Mouse (Mus musculus) heart, embryonic 13.5 days (tissue): ENCODE measurements at regions not wholly inside any gene's neighbourhood (a gene's known extent, or its start where the extent isn't known, plus 50 kb on each side); places are given as distances from the start of the nearest gene placed in this dataset.

ENCODE experiments used
- ATAC-seq: fragments of 200-750 bp; cut with Nextera tagmentation; 2 replicates; pipeline ENCODE4 v1.8.0; 2017; ENCODE audit warnings: moderate TSS enrichment; ENCODE audit not compliant: insufficient number of reproducible peaks, low FRiP score, low TSS enrichment; ENCODE audit errors: extremely low read depth
- H3K27ac ChIP-seq: fragments of 300-500 bp; sonication (generic); replicated peaks from 2 replicates; pipeline ENCODE4 v1.5.1; 2015; ENCODE audit warnings: moderate library complexity, mild to moderate bottlenecking, inconsistent platforms
- H3K27me3 ChIP-seq: fragments of 300-500 bp; sonication (generic); replicated peaks from 2 replicates; pipeline ENCODE4 v1.6.1; 2015; ENCODE audit warnings: mild to moderate bottlenecking, inconsistent platforms
- H3K36me3 ChIP-seq: fragments of 300-500 bp; sonication (generic); 2 replicates; pipeline ENCODE4 v1.6.1; 2015; ENCODE audit warnings: mild to moderate bottlenecking, inconsistent platforms
- H3K4me1 ChIP-seq: fragments of 300-500 bp; sonication (generic); 2 replicates; pipeline ENCODE4 v1.6.1; 2015; ENCODE audit warnings: inconsistent platforms
- H3K4me2 ChIP-seq: fragments of 300-500 bp; sonication (generic); 2 replicates; pipeline ENCODE4 v1.6.1; 2015; ENCODE audit warnings: inconsistent platforms, mild to moderate bottlenecking, moderate library complexity
- H3K4me3 ChIP-seq: fragments of 300-500 bp; sonication (generic); 2 replicates; pipeline ENCODE4 v1.5.1; 2015; ENCODE audit warnings: moderate library complexity, mild to moderate bottlenecking, inconsistent platforms
- H3K9ac ChIP-seq: fragments of 300-500 bp; sonication (generic); 2 replicates; pipeline ENCODE4 v1.6.1; 2015; ENCODE audit warnings: inconsistent platforms, mild to moderate bottlenecking, moderate library complexity
- H3K9me3 ChIP-seq: fragments of 300-500 bp; sonication (generic); 2 replicates; pipeline ENCODE4 v1.6.1; 2016; ENCODE audit warnings: inconsistent platforms
- WGBS: fragments of 180-500 bp; shearing (Covaris S2); methylation state at CpG from one replicate; pipeline ENCODE4 v1.1.7; 2015; ENCODE audit warnings: mixed read lengths; 5-methylcytosine and 5-hydroxymethylcytosine counted together

DNA sequence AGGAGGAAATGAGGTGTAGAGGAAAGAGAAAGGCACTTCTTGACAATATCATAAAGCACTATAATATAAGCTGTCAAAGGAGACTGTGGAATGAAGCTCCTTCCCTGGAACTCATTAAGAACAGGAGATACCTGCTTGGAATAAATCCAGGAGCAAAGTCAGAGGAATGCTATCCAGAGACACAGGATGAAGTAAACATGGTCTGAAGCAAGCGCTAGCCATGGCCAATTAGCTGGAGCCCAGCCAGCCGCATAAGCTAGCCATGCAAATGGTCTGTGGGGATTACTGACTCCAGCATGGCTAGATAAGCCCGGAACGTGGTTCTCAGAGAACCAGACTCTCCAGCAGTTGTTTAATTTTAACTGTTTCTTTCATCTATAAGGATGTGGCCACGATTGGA, 54.9 kb upstream of the Gpc3 start:
- H3K9me3 ChIP-seq, result no peaks in the 10 kb centered on the region
- no peak overlapping the region for H3K9ac ChIP-seq
- 0 out of 2 replicates have a peak overlapping the region, but pooled peaks have one; percentile 1 for H3K27ac ChIP-seq
- H3K27me3 ChIP-seq, result no peaks in the 10 kb centered on the region
- H3K4me3 ChIP-seq, result no peak overlapping the region
- H3K4me2 ChIP-seq, result no peak overlapping the region
- no peaks in the 10 kb centered on the region for H3K36me3 ChIP-seq
- no peak for ATAC-seq
- WGBS, result 16% methylated on average over 5 of the region's 5 CpGs
- peaks cover 11% of the 10 kb centered on the region; the same call in 1 of the 2 replicates for H3K4me1 ChIP-seq

DNA sequence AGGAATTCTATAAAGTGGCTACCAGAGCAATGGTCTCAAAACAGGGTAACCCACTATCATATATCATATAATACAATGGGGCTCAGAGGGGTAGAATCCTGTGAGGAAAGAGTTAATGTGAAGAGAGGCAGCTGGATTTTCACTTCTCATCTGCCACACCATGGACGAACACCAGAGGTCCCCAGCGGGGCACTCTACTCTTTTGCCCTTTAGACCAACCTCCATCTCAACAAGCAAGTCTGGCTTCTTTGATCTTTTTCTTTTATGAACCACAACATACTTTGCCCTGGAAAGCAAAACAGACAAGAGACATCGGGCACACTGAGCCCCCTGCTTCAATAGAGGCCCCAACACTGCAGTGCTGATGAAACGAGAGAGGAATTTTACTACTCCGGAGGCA, 65.3 kb upstream of the Gpc3 start:
- Histone ChIP-seq H3K36me3 (no peaks in the 10 kb centered on the region), H3K9ac (no peak overlapping the region), H3K4me1 (no peaks in the 10 kb centered on the region), H3K27ac (peak overlapping the region; percentile 28), H3K4me3 (no peak overlapping the region), H3K9me3 (no peaks in the 10 kb centered on the region), H3K4me2 (peak overlapping the region; percentile 41), H3K27me3 (no peaks in the 10 kb centered on the region)
- ATAC-seq, result no peak
- 16% methylated on average over 5 of the region's 5 CpGs for WGBS

DNA sequence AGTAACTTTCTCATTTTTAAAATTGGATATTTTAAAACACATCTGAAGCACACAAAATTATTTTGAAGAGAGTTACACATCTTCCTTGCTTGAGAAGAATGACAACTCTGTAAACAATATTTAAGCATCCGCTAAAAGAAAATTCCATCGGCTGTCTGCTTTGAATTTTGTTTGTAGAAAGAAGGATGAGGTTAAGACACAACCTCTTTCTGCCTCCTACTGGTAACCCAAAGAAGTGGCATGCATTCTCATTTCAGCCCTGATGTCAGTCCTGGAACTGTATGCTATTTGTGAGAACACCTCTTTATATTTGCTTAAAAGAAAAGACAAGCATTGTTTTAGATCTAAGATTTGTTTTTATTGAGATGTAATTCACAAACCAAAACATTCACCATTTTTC, 80.6 kb upstream of the Gpc3 start:
- Histone ChIP-seq H3K9ac (no peak overlapping the region), H3K36me3 (no peaks in the 10 kb centered on the region), H3K27ac (no peak overlapping the region), H3K4me1 (no peaks in the 10 kb centered on the region), H3K27me3 (no peaks in the 10 kb centered on the region), H3K9me3 (no peaks in the 10 kb centered on the region), H3K4me3 (no peak overlapping the region), H3K4me2 (no peak overlapping the region)
- 43% methylated on average over 2 of the region's 2 CpGs for WGBS
- no peak for ATAC-seq

GRCm38 (mm10) chrX:52699615-52700014, 85.9 kb upstream of the Gpc3 start:
- no peaks in the 10 kb centered on the region for H3K4me1 ChIP-seq
- WGBS, result 73% methylated on average over 1 of the region's 1 CpGs
- H3K27ac ChIP-seq, result no peak overlapping the region
- no peak overlapping the region for H3K9ac ChIP-seq
- H3K36me3 ChIP-seq, result no peaks in the 10 kb centered on the region
- no peak for ATAC-seq
- H3K4me3 ChIP-seq, result no peak overlapping the region
- no peak overlapping the region for H3K4me2 ChIP-seq
- no peaks in the 10 kb centered on the region for H3K9me3 ChIP-seq
- no peaks in the 10 kb centered on the region for H3K27me3 ChIP-seq

DNA sequence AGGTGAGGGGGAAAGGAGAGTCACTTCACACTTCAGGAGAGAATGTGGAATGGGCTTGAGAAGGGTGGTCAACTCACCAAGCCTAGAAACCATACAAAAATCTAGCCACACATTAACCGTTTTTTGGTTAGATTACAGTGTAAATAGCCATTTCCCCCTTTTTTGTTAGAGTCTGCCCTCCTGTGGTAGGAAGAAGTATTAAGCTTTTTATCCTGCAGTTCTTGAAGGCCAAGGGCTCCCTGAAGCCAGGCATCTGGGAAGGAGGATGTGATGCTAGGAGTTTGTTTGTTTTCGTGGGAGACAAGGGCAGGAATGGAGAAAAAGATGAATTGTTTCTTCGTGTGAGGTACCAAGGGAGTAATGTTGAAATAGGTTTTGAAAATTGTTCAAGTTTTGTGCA, 73.5 kb upstream of the Ccdc160 start:
- ATAC-seq, result no peak
- 28% methylated on average over 3 of the region's 3 CpGs for WGBS
- no peaks in the 10 kb centered on the region for H3K9me3 ChIP-seq
- no peak overlapping the region for H3K9ac ChIP-seq
- H3K4me3 ChIP-seq, result no peak overlapping the region
- no peak overlapping the region for H3K4me2 ChIP-seq
- no peak overlapping the region for H3K27ac ChIP-seq
- no peaks in the 10 kb centered on the region for H3K4me1 ChIP-seq
- no peaks in the 10 kb centered on the region for H3K27me3 ChIP-seq
- no peaks in the 10 kb centered on the region for H3K36me3 ChIP-seq

GRCm38 (mm10) chrX:52738116-52738515, 52.9 kb upstream of the Ccdc160 start:
- WGBS, result 61% methylated on average over 3 of the region's 3 CpGs
- Histone ChIP-seq H3K9me3 (no peaks in the 10 kb centered on the region), H3K4me1 (no peaks in the 10 kb centered on the region), H3K9ac (no peak overlapping the region), H3K27me3 (peaks cover 14% of the 10 kb centered on the region), H3K4me3 (no peak overlapping the region), H3K36me3 (no peaks in the 10 kb centered on the region), H3K27ac (no peak overlapping the region), H3K4me2 (no peak overlapping the region)
- ATAC-seq, result no peak
